Comparison of ENCODE assay signal across 27 mouse cellular contexts in the genomic region with DNA sequence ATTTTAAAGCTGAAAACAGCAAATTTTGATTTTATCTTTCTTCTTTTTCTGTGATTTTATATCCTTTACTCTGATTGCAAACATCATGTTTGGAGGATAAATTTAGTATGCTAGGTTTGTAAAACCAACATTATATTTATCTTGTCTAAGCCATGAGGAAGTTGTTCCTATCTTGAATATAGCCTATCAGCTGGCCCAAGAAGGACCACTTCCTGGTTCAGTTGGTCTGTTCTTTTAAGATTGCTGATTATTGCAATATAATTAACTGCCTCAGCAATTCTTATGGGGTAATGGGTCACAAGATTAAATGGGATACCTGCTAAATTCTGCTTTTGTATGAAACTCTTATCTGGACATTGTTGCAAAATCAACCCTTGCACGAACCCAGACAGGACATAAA.
"Had no signal": no experiment of that assay in that cellular context is flagged by ENCODE, and none has a peak within 500 bp of the region (broad histone marks: within the 10 kb centered on the region; RNA-seq: fewer than 3 reads in every experiment).

No protein-coding gene starts in this region.

- DNase-seq: cerebellum, adult 9-11 months; cerebellum, postnatal 10 days; cerebellum, postnatal 14 days; cerebellum, postnatal 25 days; cerebellum, postnatal 36 days; embryo, embryonic 11 days; forebrain, postnatal 0 days; gastrocnemius, adult 2 months; gastrocnemius, postnatal 10 days; gastrocnemius, postnatal 14 days; gastrocnemius, postnatal 25 days; gastrocnemius, postnatal 36 days; heart, adult 11 months; heart, adult 18-20 months; heart, adult 2 months had no signal

- H3K9me3 ChIP-seq: embryonic facial prominence, embryonic 10.5 days; embryonic facial prominence, embryonic 12.5 days; embryonic facial prominence, embryonic 13.5 days; embryonic facial prominence, embryonic 15.5 days; forebrain, embryonic 10.5 days; forebrain, embryonic 12.5 days; forebrain, embryonic 13.5 days; forebrain, embryonic 15.5 days; heart, embryonic 10.5 days had no signal

- H3K4me1 ChIP-seq: embryonic facial prominence, embryonic 10.5 days; embryonic facial prominence, embryonic 12.5 days; embryonic facial prominence, embryonic 13.5 days; embryonic facial prominence, embryonic 15.5 days; forebrain, embryonic 10.5 days; forebrain, embryonic 12.5 days; forebrain, embryonic 13.5 days; forebrain, embryonic 15.5 days; heart, embryonic 10.5 days had no signal

- H3K36me3 ChIP-seq: embryonic facial prominence, embryonic 10.5 days; embryonic facial prominence, embryonic 12.5 days; embryonic facial prominence, embryonic 13.5 days; embryonic facial prominence, embryonic 15.5 days; forebrain, embryonic 10.5 days; forebrain, embryonic 12.5 days; forebrain, embryonic 15.5 days; heart, embryonic 10.5 days had no signal

- H3K9ac ChIP-seq: embryonic facial prominence, embryonic 12.5 days; embryonic facial prominence, embryonic 13.5 days; embryonic facial prominence, embryonic 15.5 days; forebrain, embryonic 12.5 days; forebrain, embryonic 13.5 days; forebrain, embryonic 15.5 days; forebrain, postnatal 0 days had no signal

- H3K27me3 ChIP-seq: embryonic facial prominence, embryonic 12.5 days; embryonic facial prominence, embryonic 13.5 days; embryonic facial prominence, embryonic 15.5 days; forebrain, embryonic 12.5 days; forebrain, embryonic 13.5 days; forebrain, embryonic 15.5 days had no signal

- H3K4me3 ChIP-seq: embryonic facial prominence, embryonic 10.5 days; embryonic facial prominence, embryonic 12.5 days; embryonic facial prominence, embryonic 13.5 days; embryonic facial prominence, embryonic 15.5 days; erythroblast, embryonic 14.5 days; forebrain, embryonic 10.5 days; forebrain, embryonic 12.5 days; forebrain, embryonic 13.5 days; forebrain, embryonic 15.5 days; gastrocnemius, adult 2 months; heart, adult 2 months; heart, embryonic 10.5 days had no signal

- H3K27ac ChIP-seq: embryonic facial prominence, embryonic 10.5 days; embryonic facial prominence, embryonic 12.5 days; embryonic facial prominence, embryonic 13.5 days; embryonic facial prominence, embryonic 15.5 days; forebrain, embryonic 10.5 days; forebrain, embryonic 12.5 days; forebrain, embryonic 13.5 days; forebrain, embryonic 15.5 days; gastrocnemius, adult 2 months; heart, adult 2 months; heart, embryonic 10.5 days had no signal

- ATAC-seq: forebrain, embryonic 13.5 days; forebrain, embryonic 14.5 days; forebrain, embryonic 15.5 days; forebrain, embryonic 16.5 days; forebrain, postnatal 0 days had no signal
